21 mouse cellular contexts compared by ENCODE assay signal in genomic region chr1:38929468-38929867, GRCm38 (mm10). TPM values are rescaled to one million over a fixed set of nuclear protein-coding genes. Genes with fewer than 3 reads are reported as not detected.
DNase-seq lines count a peak whose midpoint lies in the region.
"Had no signal": no experiment of that assay in that cellular context is flagged by ENCODE, and none has a peak within 500 bp of the region (broad histone marks: within the 10 kb centered on the region; RNA-seq: fewer than 3 reads in every experiment).

No protein-coding gene starts in this region.

- WGBS in heart, embryonic 10.5 days, result 73% methylated on average over 4 of the region's 4 CpGs

- no peaks in the 10 kb centered on the region for H3K4me1 ChIP-seq in heart, embryonic 10.5 days
- H3K4me1 ChIP-seq: embryonic facial prominence, embryonic 15.5 days; limb, embryonic 13.5 days; liver, embryonic 15.5 days had no signal

- H3K9me3 ChIP-seq in heart, embryonic 10.5 days, result no peaks in the 10 kb centered on the region
- H3K9me3 ChIP-seq: embryonic facial prominence, embryonic 15.5 days; limb, embryonic 13.5 days; liver, embryonic 15.5 days had no signal

- DNase-seq in layer of hippocampus, adult 11-12 months (ENCODE audit: low spot score), result peak; percentile 11
- no peak for DNase-seq in layer of hippocampus, postnatal 25 days (ENCODE audit: extremely low spot score in 1 of 2, low spot score in 1 of 2)
- DNase-seq in brain, adult 2 months (ENCODE audit: low read depth, low spot score), result peak; percentile 68
- DNase-seq in frontal cortex, adult 2 months (ENCODE audit: extremely low spot score in 1 of 2, low spot score in 1 of 2), result peak; percentile 19 to 47
- DNase-seq in right cerebral cortex, adult 2 months (ENCODE audit: low spot score in 2 of 2), result peak; percentile 19 to 20
- DNase-seq in MN1 (ENCODE audit: low spot score), result no peak
- no peak for DNase-seq in heart, embryonic 10.5 days (ENCODE audit: low spot score)
- DNase-seq: adrenal gland, adult 2 months; cerebellum, adult 8-10 months; kidney, adult 9 months; thymus, postnatal 4 days had no signal

- no peak overlapping the region for H3K27ac ChIP-seq in heart, embryonic 10.5 days
- H3K27ac ChIP-seq: embryonic facial prominence, embryonic 15.5 days; limb, embryonic 13.5 days; liver, embryonic 15.5 days; stomach, postnatal 0 days had no signal

- H3K36me3 ChIP-seq in heart, embryonic 10.5 days, result no peaks in the 10 kb centered on the region
- H3K36me3 ChIP-seq: embryonic facial prominence, embryonic 15.5 days; limb, embryonic 13.5 days; liver, embryonic 15.5 days had no signal

- H3K4me3 ChIP-seq in heart, embryonic 10.5 days, result no peak overlapping the region
- H3K4me3 ChIP-seq: embryonic facial prominence, embryonic 15.5 days; limb, embryonic 13.5 days; liver, embryonic 15.5 days had no signal

- no peaks in the 10 kb centered on the region for H3K27me3 ChIP-seq in heart, embryonic 10.5 days (ENCODE audit: insufficient read depth, poor library complexity, severe bottlenecking)
- H3K27me3 ChIP-seq: embryonic facial prominence, embryonic 15.5 days; limb, embryonic 13.5 days; liver, embryonic 15.5 days had no signal

RNA-seq across cellular contexts. Expression of gene Nms, which starts 9.5 kb away (rescaled TPM):
- total RNA-seq in layer of hippocampus, postnatal 25 days (2021), result not detected
- polyA plus RNA-seq in frontal cortex, adult 2 months (2012; rRNA removed), result not detected in 2 replicates
- polyA plus RNA-seq in heart, embryonic 10.5 days (2016; fragmentation: Nextera tagmentation; extraction: Ambion mirVana), result not detected in 2 replicates
- total RNA-seq: adrenal gland, adult 2 months; granulocyte monocyte progenitor cell, adult 5-6 weeks; hematopoietic stem cell, adult 5-6 weeks had no signal
- polyA plus RNA-seq: adrenal gland, adult 2 months; C2C12; embryonic facial prominence, embryonic 15.5 days; heart, embryonic 14.5 days; inflammation-experienced regulatory T-cells, adult 6 months; large intestine, adult 2 months; limb, embryonic 13.5 days; liver, embryonic 15.5 days; stomach, postnatal 0 days had no signal

RNA-seq across cellular contexts. Expression of gene Chst10, which starts 31.5 kb away (rescaled TPM):
- 10 to 100 TPM; 53.7 to 55.4 TPM for total RNA-seq in layer of hippocampus, postnatal 25 days (2021)
- polyA plus RNA-seq in frontal cortex, adult 2 months (2012; rRNA removed), result 31.7 and 34.8 TPM in 2 replicates
- polyA plus RNA-seq in heart, embryonic 10.5 days (2016; fragmentation: Nextera tagmentation; extraction: Ambion mirVana), result 4.5 and 6.4 TPM in 2 replicates

RNA-seq across cellular contexts. Expression of gene Pdcl3, which starts 55.9 kb away (rescaled TPM):
- 10 to 100 TPM; 36.3 to 36.6 TPM for total RNA-seq in layer of hippocampus, postnatal 25 days (2021)
- polyA plus RNA-seq in frontal cortex, adult 2 months (2012; rRNA removed), result 44.7 and 53.8 TPM in 2 replicates
- 161 and 170 TPM in 2 replicates for polyA plus RNA-seq in heart, embryonic 10.5 days (2016; fragmentation: Nextera tagmentation; extraction: Ambion mirVana)

Comparison
In these comparisons a context has a peak if more than half of its experiments do, and no peak if none do; other contexts are left out.
1. DNase-seq: peak in layer of hippocampus, adult 11-12 months (single experiment), brain, adult 2 months (single experiment), frontal cortex, adult 2 months (2 of 2) and right cerebral cortex, adult 2 months (2 of 2); none in layer of hippocampus, postnatal 25 days (0 of 2), MN1 (single experiment) and heart, embryonic 10.5 days (single experiment).